In the genomic region with DNA sequence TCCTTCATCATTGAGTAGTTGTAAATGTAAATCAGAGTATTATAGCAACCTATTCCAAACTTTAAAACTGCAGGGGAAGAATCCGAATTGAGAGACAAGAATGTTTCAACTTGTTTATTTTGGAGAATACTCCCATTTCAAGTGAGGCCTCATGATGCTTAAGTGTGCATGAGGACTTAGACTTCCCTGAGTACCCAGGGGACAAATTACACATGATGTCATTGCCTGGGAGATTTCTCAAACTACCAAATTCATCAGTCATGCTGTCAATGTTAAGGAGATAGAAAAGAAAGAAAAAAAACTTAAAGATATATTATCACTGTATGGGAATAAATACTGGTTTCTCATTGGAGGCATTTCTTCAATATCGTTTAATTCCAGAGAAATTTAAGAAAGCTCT, we compare ENCODE assay signal across 16 mouse cellular contexts.
DNase-seq lines count a peak whose midpoint lies in the region; ATAC-seq lines count a peak whose summit lies in the region.
"Had no signal": no experiment of that assay in that cellular context is flagged by ENCODE, and none has a peak within 500 bp of the region (broad histone marks: within the 10 kb centered on the region; RNA-seq: fewer than 3 reads in every experiment).

No protein-coding gene starts in this region.

- no peak overlapping the region for H3K4me3 ChIP-seq in heart, embryonic 16.5 days (ENCODE audit: low read length)
- H3K4me3 ChIP-seq in lung, embryonic 15.5 days: no peak overlapping the region
- H3K4me3 ChIP-seq: embryonic facial prominence, embryonic 13.5 days; forebrain, embryonic 13.5 days; gastrocnemius, adult 2 months; heart, embryonic 10.5 days; heart, embryonic 15.5 days; hindbrain, embryonic 15.5 days had no signal

- H3K4me1 ChIP-seq in heart, embryonic 16.5 days (ENCODE audit: control insufficient read depth, insufficient read depth, low read length): peaks cover 12% of the 10 kb centered on the region
- H3K4me1 ChIP-seq in lung, embryonic 15.5 days: peaks cover 4% of the 10 kb centered on the region
- H3K4me1 ChIP-seq: heart, embryonic 10.5 days; hindbrain, embryonic 15.5 days had no signal

- intact Hi-C loops in heart, postnatal 14 days (cut with DNase I): no loop called here
- intact Hi-C loops in heart, postnatal 25 days (cut with DNase I): loop anchor here (10.0 kb wide), 3 partner anchors 110 to 240 kb away; partner anchors contain the start of gene Tbx18

- H3K27ac ChIP-seq in heart, embryonic 16.5 days (ENCODE audit: low read length): peak overlapping the region; percentile 62; the same call in 1 of the 2 replicates
- H3K27ac ChIP-seq in lung, embryonic 15.5 days: peak overlapping the region; percentile 10; the same call in 1 of the 2 replicates
- H3K27ac ChIP-seq: forebrain, embryonic 13.5 days; heart, embryonic 10.5 days; hindbrain, embryonic 15.5 days had no signal

- H3K36me3 ChIP-seq in heart, embryonic 16.5 days (ENCODE audit: control insufficient read depth, insufficient read depth): no peaks in the 10 kb centered on the region
- no peaks in the 10 kb centered on the region for H3K36me3 ChIP-seq in lung, embryonic 15.5 days
- H3K36me3 ChIP-seq: embryonic facial prominence, embryonic 13.5 days; heart, embryonic 10.5 days; heart, embryonic 15.5 days; hindbrain, embryonic 15.5 days had no signal

- 68% methylated on average over 2 of the region's 2 CpGs for WGBS in heart, embryonic 16.5 days
- 51% methylated on average over 2 of the region's 2 CpGs for WGBS in lung, embryonic 15.5 days

- H3K4me2 ChIP-seq in heart, embryonic 16.5 days (ENCODE audit: low read depth, low read length): no peak overlapping the region
- H3K4me2 ChIP-seq in lung, embryonic 15.5 days: no peak overlapping the region
- H3K4me2 ChIP-seq: forebrain, embryonic 13.5 days; hindbrain, embryonic 15.5 days had no signal

- DNase-seq in heart, adult 11 months: peak; percentile 85
- no peak for DNase-seq in heart, postnatal 14 days
- no peak for DNase-seq in heart, postnatal 25 days (ENCODE audit: low spot score)
- DNase-seq in lung, postnatal 10 days: no peak
- DNase-seq in adipocyte (ENCODE audit: low spot score): peak; percentile 69
- DNase-seq in ovary, adult 18-20 months (ENCODE audit: low spot score): no peak

- H3K9ac ChIP-seq in heart, embryonic 16.5 days (ENCODE audit: low read length): no peak overlapping the region
- H3K9ac ChIP-seq in lung, embryonic 15.5 days: no peak overlapping the region
- H3K9ac ChIP-seq: embryonic facial prominence, embryonic 13.5 days; forebrain, embryonic 13.5 days; forebrain, postnatal 0 days; heart, embryonic 15.5 days; hindbrain, embryonic 15.5 days had no signal

- no peaks in the 10 kb centered on the region for H3K9me3 ChIP-seq in heart, embryonic 16.5 days (replicated peaks; ENCODE audit: control insufficient read depth, low read length)
- H3K9me3 ChIP-seq in lung, embryonic 15.5 days: no peaks in the 10 kb centered on the region
- H3K9me3 ChIP-seq: embryonic facial prominence, embryonic 13.5 days; forebrain, embryonic 13.5 days; heart, embryonic 10.5 days; heart, embryonic 15.5 days; hindbrain, embryonic 15.5 days had no signal

- no peak; the same call in 1 of the 2 replicates for ATAC-seq in heart, embryonic 16.5 days (replicated peaks; ENCODE audit: extremely low read depth, insufficient read depth, low FRiP score)
- ATAC-seq in lung, embryonic 15.5 days (ENCODE audit: borderline replicate concordance, extremely low read depth, low FRiP score, low TSS enrichment): no peak
- ATAC-seq: forebrain, postnatal 0 days; intestine, embryonic 16.5 days had no signal

- H3K27me3 ChIP-seq in heart, embryonic 16.5 days (ENCODE audit: control insufficient read depth, insufficient read depth, low read length): peaks cover 22% of the 10 kb centered on the region
- no peaks in the 10 kb centered on the region for H3K27me3 ChIP-seq in lung, embryonic 15.5 days
- H3K27me3 ChIP-seq: embryonic facial prominence, embryonic 13.5 days; forebrain, embryonic 13.5 days; hindbrain, embryonic 15.5 days had no signal

Comparison
In these comparisons a context has a peak if more than half of its experiments do, and no peak if none do; other contexts are left out.
1. DNase-seq: peak in heart, adult 11 months (single experiment) and adipocyte (single experiment); none in heart, postnatal 14 days (0 of 2), heart, postnatal 25 days (single experiment), lung, postnatal 10 days (single experiment) and ovary, adult 18-20 months (single experiment).